8 mouse cellular contexts compared by ENCODE assay signal in genomic region chr17:87378354-87379159, GRCm38 (mm10). TPM values are rescaled to one million over a fixed set of nuclear protein-coding genes. Genes with fewer than 3 reads are reported as not detected.
DNase-seq lines count a peak whose midpoint lies in the region; ATAC-seq lines count a peak whose summit lies in the region.

No protein-coding gene starts in this region.

- no peaks in the 10 kb centered on the region for H3K27me3 ChIP-seq in midbrain, embryonic 10.5 days (ENCODE audit: low read depth, poor library complexity, severe bottlenecking)
- no peaks in the 10 kb centered on the region for H3K27me3 ChIP-seq in stomach, embryonic 15.5 days (replicated peaks)

- H3K9me3 ChIP-seq in midbrain, embryonic 10.5 days (replicated peaks) = no peaks in the 10 kb centered on the region
- H3K9me3 ChIP-seq in stomach, embryonic 15.5 days = no peaks in the 10 kb centered on the region

- WGBS in midbrain, embryonic 10.5 days = 54% methylated on average over 16 of the region's 16 CpGs
- WGBS in stomach, embryonic 15.5 days = 56% methylated on average over 16 of the region's 16 CpGs

- no peak overlapping the region; the same call in 1 of the 2 replicates for H3K4me2 ChIP-seq in stomach, embryonic 15.5 days

- H3K27ac ChIP-seq in brown adipose tissue, adult 24 weeks (replicated peaks; ENCODE audit: low read depth, low read length) = peak overlapping the region; percentile 73
- H3K27ac ChIP-seq in midbrain, embryonic 10.5 days (replicated peaks) = peak overlapping the region; percentile 77
- H3K27ac ChIP-seq in stomach, embryonic 15.5 days = peak overlapping the region; percentile 54

- H3K4me3 ChIP-seq in brown adipose tissue, adult 24 weeks (ENCODE audit: insufficient read depth, low read depth, low read length) = no peak overlapping the region
- 0 out of 2 replicates have a peak overlapping the region, but pooled peaks have one; percentile 1 for H3K4me3 ChIP-seq in midbrain, embryonic 10.5 days
- H3K4me3 ChIP-seq in stomach, embryonic 15.5 days (replicated peaks) = no peak overlapping the region

- ATAC-seq in granulocyte monocyte progenitor cell, adult 5-6 weeks (replicated peaks; ENCODE audit: poor library complexity, severe bottlenecking) = peak; percentile 64
- ATAC-seq in stomach, embryonic 15.5 days (ENCODE audit: insufficient read depth, low FRiP score, low read depth) = no peak

- DNase-seq in cerebellum, postnatal 10 days = peak; percentile 49 to 50
- DNase-seq in cerebellum, postnatal 14 days = no peak
- DNase-seq in layer of hippocampus, adult 9-11 months = peak; percentile 85
- peak; percentile 63 for DNase-seq in midbrain, embryonic 10.5 days (ENCODE audit: low spot score)
- no peak for DNase-seq in ovary, postnatal 14 days (ENCODE audit: low spot score)

- no peaks in the 10 kb centered on the region for H3K36me3 ChIP-seq in midbrain, embryonic 10.5 days
- no peaks in the 10 kb centered on the region for H3K36me3 ChIP-seq in stomach, embryonic 15.5 days

- H3K9ac ChIP-seq in stomach, embryonic 15.5 days = no peak overlapping the region

- peaks cover 21% of the 10 kb centered on the region for H3K4me1 ChIP-seq in brown adipose tissue, adult 24 weeks (ENCODE audit: control insufficient read depth, insufficient read depth, insufficient read length, low read length)
- H3K4me1 ChIP-seq in midbrain, embryonic 10.5 days = peaks cover 60% of the 10 kb centered on the region
- peaks cover 50% of the 10 kb centered on the region for H3K4me1 ChIP-seq in stomach, embryonic 15.5 days

RNA-seq across cellular contexts. Expression of gene Stpg4, which starts 49.0 kb away (rescaled TPM):
- polyA plus RNA-seq in brown adipose tissue, adult 24 weeks (2012; ENCODE audit: insufficient read depth, insufficient read length, missing spikeins) = not detected in 2 replicates
- not detected in 2 replicates for total RNA-seq in granulocyte monocyte progenitor cell, adult 5-6 weeks (2014; fragmentation: Nextera tagmentation)
- total RNA-seq in granulocyte monocyte progenitor cell, adult 5-6 weeks (2017) = not detected in 2 replicates
- polyA plus RNA-seq in midbrain, embryonic 10.5 days (2016; fragmentation: Nextera tagmentation; extraction: Ambion mirVana) = not detected in 2 replicates
- polyA plus RNA-seq in stomach, embryonic 15.5 days (2015; fragmentation: Nextera tagmentation; extraction: Ambion mirVana) = not detected in 2 replicates

Comparison
In these comparisons a context has a peak if more than half of its experiments do, and no peak if none do; other contexts are left out.
1. DNase-seq: peak in cerebellum, postnatal 10 days (2 of 2), layer of hippocampus, adult 9-11 months (single experiment) and midbrain, embryonic 10.5 days (single experiment); none in cerebellum, postnatal 14 days (0 of 2) and ovary, postnatal 14 days (single experiment).
2. Peak in every context shown above with its lines, with median percentiles within 50 percentile points of each other: H3K27ac ChIP-seq.